Mouse (Mus musculus): ENCODE measurements around the gene Pir. TPM values are rescaled to one million over a fixed set of nuclear protein-coding genes. Genes with fewer than 3 reads are reported as not detected.

The Pir gene
- polyA plus RNA-seq, 1 experiment from 2014 or later: 12.3 TPM

GRCm38 (mm10) chrX:164318554-164318953 lies 49.4 kb downstream of the Pir start:
- H3K4me2 ChIP-seq (ENCODE audit: low read depth, low read length): no peak overlapping the region
- H3K9ac ChIP-seq (replicated peaks): no peak overlapping the region
- H3K4me1 ChIP-seq (ENCODE audit: insufficient read depth): no peaks in the 10 kb centered on the region
- DNase-seq (no peak), ATAC-seq (no peak)
- no peak overlapping the region for H3K4me3 ChIP-seq (ENCODE audit: low read depth, low read length)
- H3K27me3 ChIP-seq (ENCODE audit: insufficient read depth, low read length): no peaks in the 10 kb centered on the region
- 69% methylated on average over 4 of the region's 4 CpGs for whole genome bisulfite sequencing (ENCODE audit: insufficient replicate concordance)
- no peaks in the 10 kb centered on the region for H3K9me3 ChIP-seq (ENCODE audit: low read length)
- no peak for TF ChIP-seq CTCF (IDR thresholded peaks at IDR 0.05; ENCODE audit: low read depth)
- no peak for TF ChIP-seq EP300 (IDR thresholded peaks at IDR 0.05; ENCODE audit: low read depth)
- H3K36me3 ChIP-seq (replicated peaks; ENCODE audit: insufficient read depth, low read length): no peaks in the 10 kb centered on the region
- no peak overlapping the region for H3K27ac ChIP-seq (ENCODE audit: low read depth)

- Histone ChIP-seq H3K4me2 (ENCODE audit: low read depth, low read length) (no peak overlapping the region), H3K9ac (replicated peaks) (no peak overlapping the region), H3K9me3 (ENCODE audit: low read length) (no peaks in the 10 kb centered on the region), H3K27ac (ENCODE audit: low read depth) (no peak overlapping the region), H3K4me3 (ENCODE audit: low read depth, low read length) (no peak overlapping the region), H3K36me3 (replicated peaks; ENCODE audit: insufficient read depth, low read length) (no peaks in the 10 kb centered on the region), H3K27me3 (ENCODE audit: insufficient read depth, low read length) (no peaks in the 10 kb centered on the region), H3K4me1 (ENCODE audit: insufficient read depth) (no peaks in the 10 kb centered on the region)
- no peak for ATAC-seq
- DNase-seq: no peak
- TF ChIP-seq CTCF (IDR thresholded peaks at IDR 0.05; ENCODE audit: low read depth): no peak
- 83% methylated on average over 3 of the region's 3 CpGs for WGBS (ENCODE audit: insufficient replicate concordance)
Measured at GRCm38 (mm10) chrX:164320031-164320430, 50.9 kb downstream of the Pir start.

- Histone ChIP-seq H3K9ac (replicated peaks) (no peak overlapping the region), H3K27ac (ENCODE audit: low read depth) (no peak overlapping the region), H3K4me2 (ENCODE audit: low read depth, low read length) (no peak overlapping the region), H3K9me3 (ENCODE audit: low read length) (no peaks in the 10 kb centered on the region), H3K27me3 (ENCODE audit: insufficient read depth, low read length) (no peaks in the 10 kb centered on the region), H3K4me3 (ENCODE audit: low read depth, low read length) (no peak overlapping the region), H3K36me3 (replicated peaks; ENCODE audit: insufficient read depth, low read length) (no peaks in the 10 kb centered on the region), H3K4me1 (ENCODE audit: insufficient read depth) (no peaks in the 10 kb centered on the region)
- DNase-seq (no peak), ATAC-seq (no peak)
- 72% methylated on average over 5 of the region's 5 CpGs for WGBS (ENCODE audit: insufficient replicate concordance)
- TF ChIP-seq CTCF (IDR thresholded peaks at IDR 0.05; ENCODE audit: low read depth) (no peak), EP300 (IDR thresholded peaks at IDR 0.05; ENCODE audit: low read depth) (no peak)
Measured at GRCm38 (mm10) chrX:164322492-164322891, 53.3 kb downstream of the Pir start.

DNA sequence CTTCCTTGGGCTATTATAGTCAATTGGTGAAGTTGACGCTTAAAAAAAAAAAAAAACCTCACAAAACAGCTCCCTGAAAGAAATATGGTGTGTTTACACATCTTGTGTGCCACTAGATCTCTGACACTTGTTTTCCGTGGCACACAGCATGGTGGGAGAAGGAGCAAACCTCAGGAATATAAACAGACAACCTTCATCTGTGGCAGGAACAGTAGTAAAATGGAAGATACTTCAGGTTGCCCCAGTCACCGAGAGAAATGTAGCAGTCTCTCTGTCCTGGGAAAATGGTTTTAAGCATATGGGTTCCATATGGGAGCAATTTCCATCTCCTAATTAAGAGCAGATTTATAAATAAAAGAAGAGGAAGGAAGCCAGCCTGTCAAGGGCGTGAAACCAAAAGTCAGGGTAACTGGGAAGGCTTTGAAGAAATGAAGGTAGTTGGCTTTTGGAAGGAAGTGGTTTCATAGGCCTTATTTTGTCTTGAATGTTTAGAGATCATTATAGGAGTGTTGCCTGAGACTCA lies 54.3 kb downstream of the Pir start:
- H3K9me3 ChIP-seq (ENCODE audit: low read length): no peaks in the 10 kb centered on the region
- no peak overlapping the region for H3K9ac ChIP-seq (replicated peaks)
- no peaks in the 10 kb centered on the region for H3K36me3 ChIP-seq (replicated peaks; ENCODE audit: insufficient read depth, low read length)
- no peak overlapping the region for H3K4me3 ChIP-seq (ENCODE audit: low read depth, low read length)
- H3K27me3 ChIP-seq (ENCODE audit: insufficient read depth, low read length): no peaks in the 10 kb centered on the region
- H3K4me1 ChIP-seq (ENCODE audit: insufficient read depth): no peaks in the 10 kb centered on the region
- no peak for ATAC-seq
- no peak overlapping the region for H3K4me2 ChIP-seq (ENCODE audit: low read depth, low read length)
- no peak for TF ChIP-seq EP300 (IDR thresholded peaks at IDR 0.05; ENCODE audit: low read depth)
- TF ChIP-seq CTCF (IDR thresholded peaks at IDR 0.05; ENCODE audit: low read depth): no peak
- H3K27ac ChIP-seq (ENCODE audit: low read depth): no peak overlapping the region
- 64% methylated on average over 4 of the region's 4 CpGs for WGBS (ENCODE audit: insufficient replicate concordance)
- DNase-seq: no peak

- TF ChIP-seq CTCF (IDR thresholded peaks at IDR 0.05; ENCODE audit: low read depth) (no peak), EP300 (IDR thresholded peaks at IDR 0.05; ENCODE audit: low read depth) (no peak)
- no peak overlapping the region for H3K4me3 ChIP-seq (ENCODE audit: low read depth, low read length)
- H3K27ac ChIP-seq (ENCODE audit: low read depth): no peak overlapping the region
- H3K27me3 ChIP-seq (ENCODE audit: insufficient read depth, low read length): no peaks in the 10 kb centered on the region
- H3K9ac ChIP-seq (replicated peaks): no peak overlapping the region
- DNase-seq: no peak
- no peak for ATAC-seq
- no peaks in the 10 kb centered on the region for H3K36me3 ChIP-seq (replicated peaks; ENCODE audit: insufficient read depth, low read length)
- H3K4me2 ChIP-seq (ENCODE audit: low read depth, low read length): no peak overlapping the region
- 69% methylated on average over 2 of the region's 2 CpGs for WGBS (ENCODE audit: insufficient replicate concordance)
- H3K4me1 ChIP-seq (ENCODE audit: insufficient read depth): no peaks in the 10 kb centered on the region
- no peaks in the 10 kb centered on the region for H3K9me3 ChIP-seq (ENCODE audit: low read length)
Measured at GRCm38 (mm10) chrX:164330351-164330750, 61.2 kb downstream of the Pir start.

DNA sequence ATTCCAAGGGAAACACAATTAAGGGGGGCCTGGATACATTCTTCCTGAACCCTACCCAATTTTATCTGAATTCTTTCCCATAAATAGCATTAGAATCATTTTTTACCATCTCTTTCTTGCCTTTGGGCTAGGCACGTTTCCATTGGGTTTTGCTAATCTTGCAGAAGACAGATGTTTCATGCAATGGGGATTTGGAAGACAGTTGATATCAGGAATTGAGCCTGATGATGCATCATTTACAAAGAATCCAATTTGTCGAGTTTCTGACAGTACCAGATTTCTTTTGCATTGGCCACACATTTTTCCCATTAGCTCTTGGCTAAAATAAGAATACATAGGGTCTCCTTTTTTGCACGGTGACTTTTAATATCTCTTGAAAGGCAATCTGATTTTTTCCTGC lies 61.6 kb downstream of the Pir start:
- no peak overlapping the region for H3K27ac ChIP-seq (ENCODE audit: low read depth)
- DNase-seq: no peak

DNA sequence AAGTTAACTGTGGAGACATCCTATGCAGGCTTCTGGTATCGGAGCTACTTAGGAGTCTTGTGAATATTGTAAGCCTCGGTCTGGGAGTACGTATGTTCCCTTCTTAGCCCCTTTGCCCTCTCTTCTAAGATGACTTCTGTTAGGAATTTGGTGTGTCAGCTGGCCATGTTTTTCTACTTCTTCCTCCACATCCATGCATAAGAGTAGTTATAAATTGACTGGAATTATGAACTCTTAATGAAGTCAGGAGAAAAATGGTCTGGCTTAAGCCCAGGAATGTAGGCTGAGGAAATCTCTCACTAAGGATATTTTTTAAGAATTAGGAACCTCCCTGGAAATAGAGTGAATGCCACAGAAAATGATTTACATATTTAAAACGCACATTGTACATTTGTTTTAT lies 69.4 kb downstream of the Pir start:
- H3K9me3 ChIP-seq (ENCODE audit: low read length): no peaks in the 10 kb centered on the region
- no peak overlapping the region for H3K4me3 ChIP-seq (ENCODE audit: low read depth, low read length)
- no peaks in the 10 kb centered on the region for H3K36me3 ChIP-seq (replicated peaks; ENCODE audit: insufficient read depth, low read length)
- 71% methylated on average over 4 of the region's 4 CpGs for WGBS (ENCODE audit: insufficient replicate concordance)
- TF ChIP-seq CTCF (IDR thresholded peaks at IDR 0.05; ENCODE audit: low read depth) (no peak), EP300 (IDR thresholded peaks at IDR 0.05; ENCODE audit: low read depth) (no peak)
- H3K9ac ChIP-seq (replicated peaks): no peak overlapping the region
- DNase-seq: no peak
- H3K27ac ChIP-seq (ENCODE audit: low read depth): no peak overlapping the region
- no peaks in the 10 kb centered on the region for H3K4me1 ChIP-seq (ENCODE audit: insufficient read depth)
- H3K27me3 ChIP-seq (ENCODE audit: insufficient read depth, low read length): no peaks in the 10 kb centered on the region
- H3K4me2 ChIP-seq (ENCODE audit: low read depth, low read length): no peak overlapping the region
- no peak for ATAC-seq

More for the DNA sequence above, 61.6 kb downstream of the Pir start:
- Histone ChIP-seq H3K4me3 (ENCODE audit: low read depth, low read length) (no peak overlapping the region), H3K9ac (replicated peaks) (no peak overlapping the region), H3K9me3 (ENCODE audit: low read length) (no peaks in the 10 kb centered on the region), H3K4me2 (ENCODE audit: low read depth, low read length) (no peak overlapping the region), H3K27me3 (ENCODE audit: insufficient read depth, low read length) (no peaks in the 10 kb centered on the region), H3K36me3 (replicated peaks; ENCODE audit: insufficient read depth, low read length) (no peaks in the 10 kb centered on the region), H3K4me1 (ENCODE audit: insufficient read depth) (no peaks in the 10 kb centered on the region)
- 65% methylated on average over 3 of the region's 3 CpGs for WGBS (ENCODE audit: insufficient replicate concordance)
- TF ChIP-seq CTCF (IDR thresholded peaks at IDR 0.05; ENCODE audit: low read depth) (no peak), EP300 (IDR thresholded peaks at IDR 0.05; ENCODE audit: low read depth) (no peak)
- ATAC-seq: no peak

Measured in liver, postnatal 0 days (tissue).